Mouse (Mus musculus): ENCODE results near the gene Vps8. TPM values are rescaled to one million over a fixed set of nuclear protein-coding genes. Genes with fewer than 3 reads are reported as not detected.

Vps8 gene
- polyA plus RNA-seq, 2 experiments = 3.0 to 5.1 TPM

GRCm38 (mm10) chr16:21395546-21395945, 27.4 kb upstream of the Vps8 start:
- 53% methylated on average over 7 of the region's 7 CpGs for WGBS (ENCODE audit: insufficient replicate concordance)
- no peaks in the 10 kb centered on the region for H3K9me3 ChIP-seq (ENCODE audit: control insufficient read depth, low read length)
- H3K9ac ChIP-seq (replicated peaks) = no peak overlapping the region
- H3K36me3 ChIP-seq (replicated peaks; ENCODE audit: control insufficient read depth, insufficient read depth, low read depth) = no peaks in the 10 kb centered on the region
- H3K4me3 ChIP-seq (ENCODE audit: insufficient read depth in 1 of 2, low read depth in 2 of 2, low read length in 2 of 2) = no peak overlapping the region
- DNase-seq (ENCODE audit: low read depth in 3 of 3, low spot score in 3 of 3) (no peak), ATAC-seq (ENCODE audit: insufficient read depth) (no peak)
- no peaks in the 10 kb centered on the region for H3K27me3 ChIP-seq (ENCODE audit: control insufficient read depth, insufficient read depth, low read length)
- no peak overlapping the region for H3K4me2 ChIP-seq (ENCODE audit: low read depth)
- TF ChIP-seq CTCF (IDR thresholded peaks at IDR 0.05; ENCODE audit: low read depth) (no peak), EP300 (IDR thresholded peaks at IDR 0.05; ENCODE audit: low read depth) (no peak)
- H3K4me1 ChIP-seq (replicated peaks; ENCODE audit: control insufficient read depth in 2 of 2, insufficient read depth in 2 of 2, low read length in 1 of 2) = no peaks in the 10 kb centered on the region
- no peak overlapping the region for H3K27ac ChIP-seq

DNA sequence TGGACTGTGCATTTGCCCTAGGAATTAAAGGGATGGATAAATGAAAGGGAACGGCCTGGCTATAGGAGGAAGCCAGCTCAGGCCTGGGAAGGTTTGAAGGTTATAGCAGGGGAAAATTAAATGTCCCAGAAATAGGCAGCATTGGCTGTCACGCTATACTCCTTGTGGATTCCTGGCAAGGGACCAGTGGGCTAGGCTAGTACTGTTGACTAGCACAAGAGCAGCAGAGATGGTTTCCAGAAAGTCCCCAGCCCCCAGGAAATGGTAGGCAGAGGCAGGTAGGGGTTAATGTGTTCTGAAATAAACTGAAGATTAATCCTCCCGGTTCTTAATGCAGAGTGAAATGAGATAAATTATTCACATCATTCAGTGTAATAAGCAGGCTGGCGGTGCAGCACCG, 25.2 kb upstream of the Vps8 start:
- DNase-seq (ENCODE audit: low read depth in 3 of 3, low spot score in 3 of 3) (no peak), ATAC-seq (ENCODE audit: insufficient read depth) (no peak)
- H3K27ac ChIP-seq = no peak overlapping the region
- no peak overlapping the region for H3K4me3 ChIP-seq (ENCODE audit: insufficient read depth in 1 of 2, low read depth in 2 of 2, low read length in 2 of 2)
- H3K9ac ChIP-seq (replicated peaks) = no peak overlapping the region
- no peak overlapping the region for H3K4me2 ChIP-seq (ENCODE audit: low read depth)
- WGBS (ENCODE audit: insufficient replicate concordance) = 65% methylated on average over 5 of the region's 5 CpGs
- no peaks in the 10 kb centered on the region for H3K4me1 ChIP-seq (replicated peaks; ENCODE audit: control insufficient read depth in 2 of 2, insufficient read depth in 2 of 2, low read length in 1 of 2)
- H3K36me3 ChIP-seq (replicated peaks; ENCODE audit: control insufficient read depth, insufficient read depth, low read depth) = no peaks in the 10 kb centered on the region
- TF ChIP-seq CTCF (IDR thresholded peaks at IDR 0.05; ENCODE audit: low read depth) (no peak), EP300 (IDR thresholded peaks at IDR 0.05; ENCODE audit: low read depth) (no peak)
- H3K27me3 ChIP-seq (ENCODE audit: control insufficient read depth, insufficient read depth, low read length) = no peaks in the 10 kb centered on the region
- no peaks in the 10 kb centered on the region for H3K9me3 ChIP-seq (ENCODE audit: control insufficient read depth, low read length)

GRCm38 (mm10) chr16:21398345-21399051, 24.4 kb upstream of the Vps8 start:
- no peaks in the 10 kb centered on the region for H3K4me1 ChIP-seq (replicated peaks; ENCODE audit: control insufficient read depth in 2 of 2, insufficient read depth in 2 of 2, low read length in 1 of 2)
- WGBS (ENCODE audit: insufficient replicate concordance) = 37% methylated on average over 8 of the region's 8 CpGs
- no peaks in the 10 kb centered on the region for H3K9me3 ChIP-seq (ENCODE audit: control insufficient read depth, low read length)
- TF ChIP-seq CTCF (IDR thresholded peaks at IDR 0.05; ENCODE audit: low read depth) (no peak), EP300 (IDR thresholded peaks at IDR 0.05; ENCODE audit: low read depth) (no peak)
- no peak for ATAC-seq (ENCODE audit: insufficient read depth)
- no peak for DNase-seq (ENCODE audit: low read depth in 3 of 3, low spot score in 3 of 3)
- H3K4me2 ChIP-seq (ENCODE audit: low read depth) = no peak overlapping the region
- no peak overlapping the region for H3K9ac ChIP-seq (replicated peaks)
- no peaks in the 10 kb centered on the region for H3K36me3 ChIP-seq (replicated peaks; ENCODE audit: control insufficient read depth, insufficient read depth, low read depth)
- no peaks in the 10 kb centered on the region for H3K27me3 ChIP-seq (ENCODE audit: control insufficient read depth, insufficient read depth, low read length)
- H3K4me3 ChIP-seq (ENCODE audit: insufficient read depth in 1 of 2, low read depth in 2 of 2, low read length in 2 of 2) = no peak overlapping the region
- H3K27ac ChIP-seq = no peak overlapping the region

DNA sequence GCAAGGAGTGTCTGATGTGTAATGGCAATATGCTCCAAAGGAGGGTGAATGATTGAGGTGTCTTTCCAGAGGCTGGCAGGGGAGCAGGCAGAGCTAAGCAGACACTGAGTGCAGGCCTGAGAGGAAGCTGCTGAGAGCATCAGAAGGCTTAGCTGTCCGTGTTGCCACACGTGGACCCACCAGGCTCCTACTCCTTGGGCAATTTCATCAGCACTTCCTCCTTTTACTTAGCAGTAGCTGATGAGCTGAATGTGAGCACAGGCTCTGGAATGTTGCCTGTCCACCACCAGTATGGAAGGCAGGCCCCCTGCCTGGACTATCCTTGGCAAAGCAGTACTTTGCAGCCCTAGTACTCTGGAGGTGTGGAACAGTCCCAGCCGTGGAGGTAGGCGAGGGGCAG, 23.0 kb upstream of the Vps8 start:
- DNase-seq (ENCODE audit: low read depth in 3 of 3, low spot score in 3 of 3) (no peak), ATAC-seq (ENCODE audit: insufficient read depth) (no peak)
- H3K9me3 ChIP-seq (ENCODE audit: control insufficient read depth, low read length) = no peaks in the 10 kb centered on the region
- no peaks in the 10 kb centered on the region for H3K27me3 ChIP-seq (ENCODE audit: control insufficient read depth, insufficient read depth, low read length)
- no peak overlapping the region for H3K9ac ChIP-seq (replicated peaks)
- WGBS (ENCODE audit: insufficient replicate concordance) = 48% methylated on average over 4 of the region's 4 CpGs
- no peak for TF ChIP-seq CTCF (IDR thresholded peaks at IDR 0.05; ENCODE audit: low read depth)
- no peak for TF ChIP-seq EP300 (IDR thresholded peaks at IDR 0.05; ENCODE audit: low read depth)
- H3K4me3 ChIP-seq (ENCODE audit: insufficient read depth in 1 of 2, low read depth in 2 of 2, low read length in 2 of 2) = no peak overlapping the region
- no peak overlapping the region for H3K4me2 ChIP-seq (ENCODE audit: low read depth)
- H3K4me1 ChIP-seq (replicated peaks; ENCODE audit: control insufficient read depth in 2 of 2, insufficient read depth in 2 of 2, low read length in 1 of 2) = no peaks in the 10 kb centered on the region
- H3K36me3 ChIP-seq (replicated peaks; ENCODE audit: control insufficient read depth, insufficient read depth, low read depth) = no peaks in the 10 kb centered on the region
- H3K27ac ChIP-seq = no peak overlapping the region

DNA sequence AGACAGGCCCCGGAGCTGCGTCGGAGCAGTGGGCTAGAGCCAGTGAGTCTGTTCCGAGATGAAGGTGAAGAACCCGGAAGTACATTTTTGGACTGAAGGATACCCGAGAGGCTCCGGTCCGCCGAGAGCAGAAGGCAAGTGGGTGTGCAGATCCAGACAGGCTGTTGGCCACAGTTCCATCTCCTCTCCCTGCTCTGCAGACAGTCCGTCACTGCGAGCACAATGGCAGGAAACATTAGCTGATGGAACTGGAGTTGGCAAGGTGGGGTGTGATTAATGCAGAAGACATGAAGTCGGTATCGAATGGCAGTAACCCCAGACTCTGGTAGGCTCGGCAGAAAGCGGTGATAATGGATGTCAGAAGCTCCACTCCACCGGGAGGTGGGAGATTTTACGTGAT, 20.9 kb upstream of the Vps8 start:
- 57% methylated on average over 17 of the region's 17 CpGs for WGBS (ENCODE audit: insufficient replicate concordance)
- no peak overlapping the region for H3K9ac ChIP-seq (replicated peaks)
- no peaks in the 10 kb centered on the region for H3K9me3 ChIP-seq (ENCODE audit: control insufficient read depth, low read length)
- no peak for DNase-seq (ENCODE audit: low read depth in 3 of 3, low spot score in 3 of 3)
- H3K27ac ChIP-seq = no peak overlapping the region
- no peak overlapping the region for H3K4me3 ChIP-seq (ENCODE audit: insufficient read depth in 1 of 2, low read depth in 2 of 2, low read length in 2 of 2)
- no peak for ATAC-seq (ENCODE audit: insufficient read depth)
- H3K27me3 ChIP-seq (ENCODE audit: control insufficient read depth, insufficient read depth, low read length) = no peaks in the 10 kb centered on the region
- H3K4me1 ChIP-seq (replicated peaks; ENCODE audit: control insufficient read depth in 2 of 2, insufficient read depth in 2 of 2, low read length in 1 of 2) = no peaks in the 10 kb centered on the region
- no peak overlapping the region for H3K4me2 ChIP-seq (ENCODE audit: low read depth)
- TF ChIP-seq EP300 (IDR thresholded peaks at IDR 0.05; ENCODE audit: low read depth) = no peak
- TF ChIP-seq CTCF (IDR thresholded peaks at IDR 0.05; ENCODE audit: low read depth) = no peak
- no peaks in the 10 kb centered on the region for H3K36me3 ChIP-seq (replicated peaks; ENCODE audit: control insufficient read depth, insufficient read depth, low read depth)
